Mouse (Mus musculus): Measurements from ENCODE around the gene Bax.

Bax gene

GRCm38 (mm10) chr7:45455932-45456696 lies 10.6 kb downstream of the Bax start:
- CTCF ChIA-PET: interaction anchor here (0.6 to 1.5 kb wide), 23 partner anchors 8 to 262 kb away, joined by 3 to 13 read pairs (median 4); partner anchors contain the start of genes Gys1 (in 2 of the 4), Ruvbl2 (in 2 of the 4) and Sphk2 (in 1 of the 4)
- POLR2A ChIA-PET: interaction anchor here (0.5 to 4.7 kb wide), 142 partner anchors 7 to 1102 kb away, joined by 3 to 102 read pairs (median 4); partner anchors contain the start of genes Bax (in 3 of the 4), Gys1 (in 3 of the 4), Ntf5 (in 3 of the 4) and Ruvbl2 (in 3 of the 4)

GRCm38 (mm10) chr7:45454971-45455370 lies 11.7 kb downstream of the Bax start:
- CTCF ChIA-PET: interaction anchor here in 1 of 4 experiments (1.1 kb wide), 1 partner anchor 174 kb away, joined by 3 read pairs; no protein-coding TSS in a partner anchor
- POLR2A ChIA-PET: interaction anchor here (0.5 to 4.6 kb wide), 23 partner anchors 10 to 134 kb away, joined by 3 to 63 read pairs (median 7); partner anchors contain the start of genes Bax (in 3 of the 4), Ruvbl2 (in 2 of the 4), Gys1 (in 1 of the 4) and Kcna7 (in 1 of the 4)

GRCm38 (mm10) chr7:45451344-45451982 lies 15.2 kb downstream of the Bax start:
- ChIA-PET CTCF (interaction anchor here in 3 of 4 experiments (0.7 to 1.4 kb wide), 7 partner anchors 9 to 269 kb away, joined by 3 to 5 read pairs (median 3); partner anchors contain the start of genes Fam83e (in 1 of the 3) and Gys1 (in 1 of the 3)), POLR2A (interaction anchor here in 3 of 4 experiments (0.7 to 5.7 kb wide), 15 partner anchors 7 to 267 kb away, joined by 3 to 102 read pairs (median 4); partner anchors contain the start of genes Bax (in 2 of the 3), Ftl1 (in 2 of the 3), Kcna7 (in 1 of the 3) and Plekha4 (in 1 of the 3))

- POLR2A ChIA-PET: interaction anchor here (0.5 to 5.7 kb wide), 27 partner anchors 8 to 248 kb away, joined by 3 to 102 read pairs (median 5); partner anchors contain the start of genes Ftl1 (in 4 of the 4), Bax (in 2 of the 4), Gys1 (in 2 of the 4) and Ruvbl2 (in 2 of the 4)
- CTCF ChIA-PET: interaction anchor here in 3 of 4 experiments (0.6 to 3.9 kb wide), 13 partner anchors 11 to 233 kb away, joined by 3 to 44 read pairs (median 6); partner anchors contain the start of genes Gys1 (in 2 of the 3), Ruvbl2 (in 2 of the 3), Bax (in 1 of the 3) and Kcna7 (in 1 of the 3)
Measured at GRCm38 (mm10) chr7:45449974-45450373, 16.7 kb downstream of the Bax start.

GRCm38 (mm10) chr7:45447325-45447990 lies 19.2 kb downstream of the Bax start:
- POLR2A ChIA-PET: interaction anchor here (0.5 to 5.7 kb wide), 84 partner anchors 7 to 1627 kb away, joined by 3 to 102 read pairs (median 4); partner anchors contain the start of genes Ftl1 (in 4 of the 4), Bax (in 3 of the 4), Gys1 (in 3 of the 4) and Kcna7 (in 3 of the 4)
- CTCF ChIA-PET: interaction anchor here (0.6 to 3.9 kb wide), 71 partner anchors 9 to 353 kb away, joined by 3 to 44 read pairs (median 4); partner anchors contain the start of genes Gys1 (in 4 of the 4), Kcna7 (in 4 of the 4), Ruvbl2 (in 4 of the 4) and Ntf5 (in 2 of the 4)

- ChIA-PET POLR2A (interaction anchor here (0.5 to 5.7 kb wide), 16 partner anchors 10 to 273 kb away, joined by 3 to 102 read pairs (median 20); partner anchors contain the start of genes Bax (in 3 of the 4), Ftl1 (in 2 of the 4), Gys1 (in 2 of the 4) and Ruvbl2 (in 2 of the 4)), CTCF (interaction anchor here (0.6 to 3.9 kb wide), 22 partner anchors 9 to 181 kb away, joined by 3 to 44 read pairs (median 6); partner anchors contain the start of genes Kcna7 (in 3 of the 4), Ruvbl2 (in 3 of the 4), Gys1 (in 2 of the 4) and Bax (in 1 of the 4))
Measured at GRCm38 (mm10) chr7:45446589-45446988, 20.1 kb downstream of the Bax start.

- POLR2A ChIA-PET: interaction anchor here in 3 of 4 experiments (0.6 to 3.4 kb wide), 14 partner anchors 9 to 228 kb away, joined by 3 to 18 read pairs (median 4); partner anchors contain the start of genes Ftl1 (in 3 of the 3), Gys1 (in 2 of the 3), Kcna7 (in 1 of the 3) and Tead2 (in 1 of the 3)
- CTCF ChIA-PET: interaction anchor here in 3 of 4 experiments (0.5 to 2.2 kb wide), 3 partner anchors 9 to 143 kb away, joined by 3 to 12 read pairs (median 4); partner anchors contain the start of gene Gys1 (in 2 of the 3)
Measured at GRCm38 (mm10) chr7:45443526-45444420, 22.9 kb downstream of the Bax start.

GRCm38 (mm10) chr7:45437521-45438276 lies 29.0 kb downstream of the Bax start, which contains the start of gene Ruvbl2:
Gene Ruvbl2, minus strand, starts transcription at chr7:45438096.
- ChIA-PET CTCF (interaction anchor here (0.7 to 5.1 kb wide), 26 partner anchors 10 to 283 kb away, joined by 3 to 44 read pairs (median 4); partner anchors contain the start of genes Kcna7 (in 2 of the 4), Lhb (in 1 of the 4) and Slc6a21 (in 1 of the 4)), POLR2A (interaction anchor here in 3 of 4 experiments (0.5 to 10.2 kb wide), 44 partner anchors 10 to 370 kb away, joined by 3 to 114 read pairs (median 5); partner anchors contain the start of genes Ftl1 (in 3 of the 3), Lhb (in 2 of the 3), Ntf5 (in 2 of the 3) and Snrnp70 (in 2 of the 3))

- ChIA-PET CTCF (interaction anchor here (0.7 to 5.1 kb wide), 20 partner anchors 10 to 388 kb away, joined by 3 to 44 read pairs (median 4); partner anchors contain the start of genes Kcna7 (in 2 of the 4), Lhb (in 1 of the 4), Slc6a21 (in 1 of the 4) and Snrnp70 (in 1 of the 4)), POLR2A (interaction anchor here in 3 of 4 experiments (0.5 to 10.2 kb wide), 39 partner anchors 10 to 369 kb away, joined by 3 to 114 read pairs (median 5); partner anchors contain the start of genes Ftl1 (in 3 of the 3), Lhb (in 2 of the 3), Ntf5 (in 2 of the 3) and Snrnp70 (in 2 of the 3))
Measured at GRCm38 (mm10) chr7:45437046-45437445, 29.7 kb downstream of the Bax start.

GRCm38 (mm10) chr7:45436444-45436843 lies 30.3 kb downstream of the Bax start:
- CTCF ChIA-PET: interaction anchor here (0.7 to 5.1 kb wide), 14 partner anchors 11 to 388 kb away, joined by 3 to 44 read pairs (median 4); partner anchors contain the start of genes Kcna7 (in 1 of the 4) and Snrnp70 (in 1 of the 4)
- POLR2A ChIA-PET: interaction anchor here in 3 of 4 experiments (0.6 to 10.2 kb wide), 28 partner anchors 12 to 282 kb away, joined by 3 to 114 read pairs (median 6); partner anchors contain the start of genes Ftl1 (in 3 of the 3), Lhb (in 2 of the 3), Snrnp70 (in 2 of the 3) and Aldh16a1 (in 1 of the 3)

GRCm38 (mm10) chr7:45435038-45435437 lies 31.7 kb downstream of the Bax start:
- ChIA-PET CTCF (interaction anchor here (0.5 to 5.1 kb wide), 78 partner anchors 9 to 811 kb away, joined by 3 to 53 read pairs (median 4); partner anchors contain the start of genes Aldh16a1 (in 2 of the 4), Kcna7 (in 2 of the 4), Akt1s1 (in 1 of the 4) and Car11 (in 1 of the 4)), POLR2A (interaction anchor here (0.6 to 10.2 kb wide), 90 partner anchors 9 to 418 kb away, joined by 3 to 114 read pairs (median 5); partner anchors contain the start of genes Snrnp70 (in 4 of the 4), Ftl1 (in 3 of the 4), Lhb (in 3 of the 4) and Ntf5 (in 3 of the 4))

- ChIA-PET CTCF (interaction anchor here (0.5 to 5.1 kb wide), 100 partner anchors 9 to 811 kb away, joined by 3 to 53 read pairs (median 4); partner anchors contain the start of genes Aldh16a1 (in 2 of the 4), Kcna7 (in 2 of the 4), Akt1s1 (in 1 of the 4) and Bax (in 1 of the 4)), POLR2A (interaction anchor here (0.5 to 10.2 kb wide), 111 partner anchors 8 to 533 kb away, joined by 3 to 114 read pairs (median 5); partner anchors contain the start of genes Ftl1 (in 3 of the 4), Lhb (in 3 of the 4), Ntf5 (in 3 of the 4) and Snrnp70 (in 3 of the 4))
Measured at GRCm38 (mm10) chr7:45434203-45435015, 32.3 kb downstream of the Bax start, which contains the start of gene Gys1. Gene Gys1, plus strand, starts transcription at chr7:45434844.

GRCm38 (mm10) chr7:45433835-45434202 lies 32.9 kb downstream of the Bax start:
- ChIA-PET POLR2A (interaction anchor here (0.6 to 10.2 kb wide), 79 partner anchors 8 to 449 kb away, joined by 3 to 114 read pairs (median 5); partner anchors contain the start of genes Ftl1 (in 3 of the 4), Lhb (in 3 of the 4), Ntf5 (in 3 of the 4) and Sphk2 (in 3 of the 4)), CTCF (interaction anchor here (0.6 to 5.1 kb wide), 69 partner anchors 9 to 596 kb away, joined by 3 to 53 read pairs (median 4); partner anchors contain the start of genes Kcna7 (in 2 of the 4), Akt1s1 (in 1 of the 4), Aldh16a1 (in 1 of the 4) and Bax (in 1 of the 4))
